Mouse (Mus musculus) neutrophil, adult 65 days (primary cell): Measurements from ENCODE around the gene Gm4981. TPM values are rescaled to one million over a fixed set of nuclear protein-coding genes. Genes with fewer than 3 reads are reported as not detected.

Source experiments
- total RNA-seq: library from RNA; stranded (reverse); gene quantifications from 2 replicates; pipeline ENCODE4 v1.2.4, GENCODE M21; 2023

Gene Gm4981
- total RNA-seq = not detected in 2 replicates

DNA sequence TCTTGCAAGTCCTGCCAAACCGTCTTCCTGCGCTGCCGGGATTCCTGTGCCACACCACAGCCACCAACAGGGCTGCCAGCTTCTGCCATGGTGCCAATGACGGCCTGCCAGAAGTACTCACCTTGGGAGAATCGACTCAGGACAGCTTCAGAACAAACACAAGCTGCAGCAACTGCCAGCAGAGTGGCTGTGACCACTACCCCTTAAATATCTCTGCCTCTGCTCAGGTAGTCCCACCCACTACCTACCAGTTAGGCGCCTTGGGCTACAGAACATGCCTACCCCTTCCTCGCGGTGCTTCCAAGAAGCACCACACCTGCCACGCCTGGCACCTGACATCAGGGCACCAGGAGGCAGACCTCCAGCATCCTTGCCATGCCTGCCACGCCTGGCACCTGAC is at the start of gene Gm4981:
Gene Gm4981, minus strand, starts transcription at position 89 of the 400 bp plus-strand sequence.

DNA sequence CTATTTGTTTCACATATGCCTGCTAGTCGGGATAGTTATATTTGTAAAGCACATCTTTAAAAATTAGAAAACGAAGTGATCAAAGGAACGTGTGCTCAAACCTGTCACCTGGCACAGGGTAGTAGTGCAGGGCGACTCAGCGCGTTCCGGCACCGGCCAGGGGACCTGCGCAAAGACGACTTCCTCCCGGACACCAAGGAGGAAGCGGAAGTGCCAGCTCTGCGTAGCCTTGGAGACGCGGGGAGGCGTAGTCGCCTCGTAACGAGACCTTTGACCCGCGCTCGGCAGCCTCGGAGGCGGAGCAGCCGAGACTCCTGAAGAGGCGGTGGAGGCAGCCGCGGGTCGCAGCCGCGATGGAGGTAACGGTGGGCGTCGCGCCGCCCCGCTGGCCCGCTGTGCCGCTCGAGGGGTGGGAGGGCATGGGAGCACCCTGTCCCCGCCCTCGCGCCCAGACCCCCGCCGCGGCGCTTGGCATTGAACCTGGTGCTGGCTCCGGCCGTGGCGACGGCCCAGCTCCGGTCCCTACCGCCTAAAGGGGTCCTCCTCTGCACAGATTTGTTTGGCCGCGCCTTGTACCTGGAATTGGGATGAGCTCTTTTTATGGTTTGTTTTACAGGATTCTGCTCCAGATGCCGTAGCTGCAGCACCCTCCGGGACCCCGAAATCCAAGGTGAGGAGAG is 18.9 kb upstream of the Gm4981 start, which contains the start of gene Gcc2:
Gene Gcc2, plus strand, starts transcription at position 285 of the 680 bp plus-strand sequence.

DNA sequence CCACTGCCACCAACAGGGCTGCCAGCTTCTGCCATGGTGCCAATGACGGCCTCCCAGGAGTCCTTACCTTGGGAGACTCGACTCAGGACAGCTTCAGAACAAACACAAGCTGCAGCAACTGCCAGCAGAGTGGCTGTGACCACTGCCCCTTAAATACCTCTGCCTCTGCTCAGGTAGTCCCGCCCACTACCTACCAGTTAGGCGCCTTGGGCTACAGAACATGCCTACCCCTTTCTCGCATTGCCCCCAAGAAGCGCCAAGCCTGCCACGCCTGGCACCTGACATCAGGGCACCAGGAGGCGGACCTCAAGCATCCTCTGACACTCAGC is 3.9 kb downstream of the Gm4981 start, which contains the start of gene Duxf3:
Gene Duxf3, minus strand, starts transcription at position 35 of the 329 bp plus-strand sequence.

DNA sequence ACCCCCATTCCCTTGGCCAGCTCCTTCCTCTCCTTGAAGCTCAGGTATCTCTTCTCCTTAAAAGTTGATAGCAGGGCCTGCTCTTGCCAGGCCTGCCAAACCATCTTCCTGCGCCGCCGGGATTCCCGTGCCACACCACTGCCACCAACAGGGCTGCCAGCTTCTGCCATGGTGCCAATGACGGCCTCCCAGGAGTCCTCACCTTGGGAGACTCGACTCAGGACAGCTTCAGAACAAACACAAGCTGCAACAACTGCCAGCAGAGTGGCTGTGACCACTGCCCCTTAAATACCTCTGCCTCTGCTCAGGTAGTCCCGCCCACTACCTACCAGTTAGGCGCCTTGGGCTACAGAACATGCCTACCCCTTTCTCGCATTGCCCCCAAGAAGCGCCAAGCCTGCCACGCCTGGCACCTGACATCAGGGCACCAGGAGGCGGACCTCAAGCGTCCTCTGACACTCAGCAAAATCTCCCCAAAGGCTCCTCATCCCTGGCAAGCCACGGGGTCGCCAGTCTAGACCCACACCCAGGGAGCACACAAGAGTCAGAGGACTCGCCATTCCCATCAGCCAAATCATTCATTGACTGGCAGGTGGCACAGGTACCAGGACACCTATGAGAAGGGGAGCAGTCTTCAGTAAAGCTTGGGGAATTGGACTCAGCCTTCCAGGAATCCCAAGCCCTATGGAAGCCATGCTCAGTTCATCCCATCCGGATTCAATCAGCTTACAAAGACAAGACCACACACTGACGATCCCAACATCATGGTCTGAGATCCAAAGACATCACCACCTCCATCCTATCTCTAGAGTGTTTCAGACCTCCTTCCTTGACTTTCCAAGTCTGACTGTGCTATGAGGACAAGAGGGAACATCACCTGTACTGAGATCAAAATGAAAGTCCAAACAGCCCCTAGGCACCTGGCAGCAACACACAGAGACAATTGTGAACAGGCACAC is 11.4 kb downstream of the Gm4981 start, which contains the start of gene AW822073:
Gene AW822073, minus strand, starts transcription at position 104 of the 959 bp plus-strand sequence.

Other genes starting within 250 kb of the Gm4981 start
- gene AW822073, start 11.8 kb downstream of the Gm4981 start, total RNA-seq = not detected in 2 replicates
- gene Duxf3, start 4.0 kb downstream of the Gm4981 start, total RNA-seq = not detected in 2 replicates
- 24.8 and 28.5 TPM in 2 replicates for gene Gcc2, start 18.8 kb upstream of the Gm4981 start, total RNA-seq
- 188 and 225 TPM in 2 replicates for gene Lims1, start 86.8 kb upstream of the Gm4981 start, total RNA-seq
- gene Ranbp2, start 210.2 kb upstream of the Gm4981 start, total RNA-seq = 115 and 171 TPM in 2 replicates